Mouse (Mus musculus) mature B cell (primary cell): ENCODE results near the gene Slc7a14.

Source experiments
- in situ Hi-C: fragments of 300-500 bp; cut with MboI; formaldehyde crosslinking; loops from 2 replicates; pipeline ENCODE4 v1.14.3; 2019

Slc7a14 gene

GRCm38 (mm10) chr3:31209001-31209400 lies 101.2 kb downstream of the Slc7a14 start:
- in situ Hi-C loops: no loop called here

- in situ Hi-C loops: no loop called here
Observed at GRCm38 (mm10) chr3:31208458-31208994, 101.7 kb downstream of the Slc7a14 start.

DNA sequence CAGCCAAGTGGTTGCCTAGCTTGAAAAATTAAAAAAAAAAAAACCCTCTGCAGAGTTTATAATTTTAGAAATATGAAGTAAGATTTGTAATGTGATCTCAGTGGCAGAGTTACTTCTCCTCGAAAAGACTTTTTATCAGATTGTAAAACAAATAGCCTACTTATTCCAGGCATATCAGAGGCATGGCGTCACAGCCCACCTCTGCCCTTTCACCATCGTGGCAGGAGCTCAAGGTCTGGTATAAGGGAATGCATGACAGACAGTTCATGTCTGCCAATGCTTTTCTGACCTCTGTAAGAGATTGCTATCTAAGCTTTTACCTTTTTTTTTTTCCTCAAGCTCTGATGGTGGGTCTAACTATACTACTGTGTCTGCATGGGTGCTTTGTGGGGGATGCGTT lies 102.1 kb downstream of the Slc7a14 start:
- in situ Hi-C loops: no loop called here

DNA sequence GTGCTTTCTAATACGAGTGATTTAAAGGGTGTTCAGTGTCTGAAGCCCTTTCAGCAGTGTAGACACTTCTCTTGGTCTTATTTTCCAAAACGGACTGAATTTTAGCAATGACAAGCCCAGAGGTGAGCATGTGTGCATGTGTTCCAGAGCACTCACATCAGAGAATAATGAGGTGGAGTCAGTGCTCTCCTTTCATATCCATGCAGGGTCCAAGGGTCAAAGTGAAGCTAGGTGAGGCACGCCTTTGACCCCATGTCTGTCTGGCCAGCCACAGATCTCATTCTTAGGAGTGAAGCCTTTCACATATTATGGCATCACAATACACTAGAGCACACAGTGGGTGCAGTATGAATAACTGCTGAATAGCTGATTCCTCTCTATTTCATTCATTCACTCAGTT lies 105.0 kb downstream of the Slc7a14 start:
- in situ Hi-C loops: no loop called here

GRCm38 (mm10) chr3:31203947-31204346 lies 106.2 kb downstream of the Slc7a14 start:
- in situ Hi-C loops: no loop called here

- in situ Hi-C loops: no loop called here
Observed at GRCm38 (mm10) chr3:31199162-31199877, 110.9 kb downstream of the Slc7a14 start.

DNA sequence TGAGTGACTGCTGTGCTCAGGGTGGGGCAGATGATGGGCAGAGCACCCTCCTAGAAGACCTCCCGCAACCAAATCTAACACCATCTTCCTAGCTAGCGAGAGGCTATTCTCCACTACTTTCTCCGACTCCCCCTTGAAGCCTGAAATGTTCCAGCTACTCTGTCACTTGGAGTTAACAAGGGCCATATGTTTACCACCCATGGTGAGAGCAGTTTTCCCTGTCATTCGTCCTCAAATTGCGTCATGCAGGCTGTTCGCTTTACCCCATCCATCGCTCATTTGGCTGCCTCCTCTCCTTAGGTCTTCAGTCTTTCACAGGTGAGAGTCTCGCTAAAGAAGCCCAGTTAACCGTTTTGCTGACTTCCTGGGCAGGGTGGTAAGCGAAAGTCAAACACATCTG lies 118.8 kb downstream of the Slc7a14 start:
- in situ Hi-C loops: no loop called here

GRCm38 (mm10) chr3:31190342-31190741 lies 119.8 kb downstream of the Slc7a14 start:
- in situ Hi-C loops: no loop called here

DNA sequence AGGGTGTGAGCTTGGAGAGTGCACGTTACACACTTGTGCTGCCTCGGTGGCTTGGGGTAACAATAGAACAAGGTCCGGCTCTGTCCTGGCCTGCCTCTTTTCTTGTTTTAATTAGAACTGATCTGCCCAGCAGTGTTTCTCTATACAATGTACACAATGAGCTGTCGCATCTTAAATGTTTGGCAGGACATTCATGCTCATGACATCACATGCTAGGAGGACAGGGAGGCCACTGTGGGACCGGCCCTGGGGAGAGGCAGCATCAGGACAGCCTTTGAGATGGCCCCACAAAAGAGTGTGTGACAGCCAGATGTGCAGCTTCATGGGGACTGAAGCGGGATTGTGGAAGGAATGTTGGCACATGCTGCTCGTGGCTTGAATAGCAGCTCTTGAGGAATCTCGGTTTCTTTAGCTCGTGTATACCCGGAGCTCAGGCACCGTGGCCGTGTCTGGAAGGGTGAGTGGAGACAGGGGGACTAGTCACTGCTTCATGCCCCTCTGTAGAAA lies 143.8 kb downstream of the Slc7a14 start:
- in situ Hi-C loops: loop anchor here (10.0 kb wide), 1 partner anchor 428 kb away; no protein-coding TSS in a partner anchor

GRCm38 (mm10) chr3:31165803-31166202 lies 144.4 kb downstream of the Slc7a14 start:
- in situ Hi-C loops: loop anchor here (10.0 kb wide), 1 partner anchor 429 kb away; no protein-coding TSS in a partner anchor

DNA sequence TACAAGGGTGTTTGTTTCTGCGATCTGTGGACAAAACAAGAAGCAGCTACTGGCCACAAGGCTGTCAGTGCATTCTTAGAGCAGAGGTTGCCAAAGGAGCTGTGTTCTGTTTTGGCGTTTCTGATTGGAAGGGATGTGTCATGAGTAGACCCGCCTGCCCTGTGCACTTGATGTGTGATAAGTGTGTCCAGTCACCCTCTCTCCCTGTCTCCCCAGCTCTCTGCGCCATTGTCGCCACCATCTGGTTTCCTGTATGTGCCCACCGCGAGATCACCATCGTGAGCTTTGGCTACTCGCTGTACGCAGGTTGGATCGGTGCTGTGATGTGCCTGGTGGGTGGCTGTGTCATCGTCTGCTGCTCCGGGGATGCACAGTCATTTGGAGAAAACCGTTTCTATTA lies 147.3 kb downstream of the Slc7a14 start:
- in situ Hi-C loops: loop anchor here (10.0 kb wide), 1 partner anchor 432 kb away; no protein-coding TSS in a partner anchor

DNA sequence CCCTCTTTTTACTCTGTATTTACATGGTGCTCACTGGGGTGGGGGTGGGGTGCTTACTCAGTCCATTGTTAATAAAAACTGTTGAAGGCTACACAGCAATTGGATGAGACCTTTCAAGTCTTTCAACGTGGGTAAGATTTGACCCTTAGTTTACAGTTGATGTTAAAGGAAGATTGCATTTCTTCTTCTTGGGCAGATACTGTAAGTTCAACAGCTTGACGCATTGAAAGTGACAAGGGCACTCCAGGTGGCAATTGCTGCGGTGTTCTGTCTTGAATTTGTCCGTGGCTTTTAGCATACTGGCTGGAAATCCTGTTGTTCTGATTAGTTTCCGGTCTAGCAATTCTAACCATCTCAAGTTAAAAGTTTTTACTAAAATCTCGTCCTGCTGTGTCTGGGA lies 148.8 kb downstream of the Slc7a14 start:
- in situ Hi-C loops: loop anchor here (10.0 kb wide), 1 partner anchor 433 kb away; no protein-coding TSS in a partner anchor

DNA sequence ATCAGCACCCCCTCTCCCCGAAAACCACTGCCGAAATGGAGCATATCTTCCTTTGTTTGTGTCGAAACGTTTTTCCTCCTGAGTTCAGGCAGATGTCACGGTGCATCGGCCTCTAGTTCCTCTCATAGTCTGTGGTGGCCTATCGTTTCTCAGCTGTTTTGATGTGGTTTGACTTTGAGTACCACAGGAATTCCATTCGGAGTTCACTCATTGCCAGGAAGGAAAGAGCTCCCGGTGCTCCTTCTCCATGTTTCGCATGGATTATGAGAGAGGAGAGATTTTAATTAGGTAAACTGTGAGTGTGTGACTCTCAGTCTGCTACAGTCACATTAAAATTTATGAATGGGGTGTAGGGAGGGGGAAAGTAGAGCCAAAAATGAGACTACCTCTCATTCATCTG lies 150.1 kb downstream of the Slc7a14 start:
- in situ Hi-C loops: loop anchor here (10.0 kb wide), 1 partner anchor 435 kb away; no protein-coding TSS in a partner anchor

GRCm38 (mm10) chr3:31157776-31158175 lies 152.4 kb downstream of the Slc7a14 start:
- in situ Hi-C loops: no loop called here

- in situ Hi-C loops: no loop called here
Observed at GRCm38 (mm10) chr3:31156126-31156525, 154.1 kb downstream of the Slc7a14 start.
